Mouse (Mus musculus): ENCODE results near the gene Ripor3.
"Not testable (repeated sequence)": the region's sequence is repeated elsewhere in the genome, so short reads cannot be mapped to it uniquely, and the experiment has no call there.

Gene Ripor3

DNA sequence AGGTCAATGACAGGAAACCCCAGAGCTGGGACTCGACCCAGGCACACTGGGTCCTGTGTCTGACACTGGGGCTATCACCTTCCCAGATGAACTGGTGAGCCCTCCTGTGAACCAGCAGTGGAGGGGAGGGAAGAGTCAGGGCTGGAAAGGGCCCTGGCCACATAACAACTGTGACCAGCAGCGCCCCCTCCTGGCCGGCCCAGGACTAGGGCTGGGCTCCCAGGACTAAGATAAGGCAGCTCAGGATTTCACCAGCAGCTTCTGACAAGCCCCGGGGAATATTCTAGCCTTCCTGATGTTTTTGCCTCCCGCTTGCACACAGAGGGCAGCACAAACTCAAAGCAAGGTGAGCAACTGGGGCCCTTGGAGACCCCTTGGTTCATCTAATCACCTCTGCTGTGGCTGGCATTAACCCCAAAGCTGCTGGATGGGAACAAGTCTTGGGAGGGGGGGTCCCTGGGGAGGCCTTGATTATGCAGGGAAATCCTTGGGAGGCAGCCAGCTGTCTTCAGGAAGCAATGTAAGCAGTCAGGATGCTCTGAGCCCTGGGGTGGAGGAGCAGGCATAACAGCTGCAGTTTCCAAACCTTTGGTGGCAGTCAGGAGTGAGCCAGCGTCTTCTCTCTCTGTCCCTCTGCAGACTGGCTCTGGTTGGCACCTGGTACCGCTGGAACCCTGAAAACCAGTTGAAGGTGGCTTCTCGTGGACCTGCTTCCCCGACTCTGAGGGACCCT, at the start of gene Ripor3:
Ripor3 (minus strand) TSS at position 683 of the 733 bp plus-strand sequence.
- peak; percentile 76 for DNase-seq (ENCODE audit: low read depth, low spot score)

DNA sequence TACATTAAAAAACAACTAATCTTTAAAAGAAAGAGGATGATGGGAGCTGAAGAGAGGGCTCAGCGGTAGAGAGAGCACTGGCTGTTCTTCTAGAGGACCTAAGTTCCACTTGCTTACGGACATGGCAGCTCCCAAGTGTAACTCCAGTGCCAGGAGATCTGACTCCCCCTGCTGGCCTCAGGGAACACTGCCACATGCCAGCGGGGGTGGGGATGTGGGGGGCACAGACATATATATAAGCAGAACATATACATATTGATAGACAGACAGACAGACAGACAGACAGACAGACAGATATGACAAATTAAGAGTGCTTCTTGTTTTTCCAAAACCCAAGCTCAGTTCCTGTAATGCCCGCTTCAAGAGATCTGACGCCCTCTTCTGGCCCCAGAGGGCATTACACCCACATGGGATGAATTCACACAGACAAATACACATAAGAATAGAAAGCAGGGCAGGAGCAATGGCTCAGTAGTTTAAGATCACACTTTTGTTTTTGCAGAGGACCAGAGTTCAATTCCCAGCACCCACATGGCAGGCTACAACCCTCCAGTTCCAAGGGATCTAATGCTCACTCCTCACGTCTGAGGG, 48.9 kb upstream of the Ripor3 start:
- DNase-seq (ENCODE audit: low read depth, low spot score) = no peak

GRCm38 (mm10) chr2:168058488-168059199, 48.2 kb upstream of the Ripor3 start:
- no peak for DNase-seq (ENCODE audit: low read depth, low spot score)

DNA sequence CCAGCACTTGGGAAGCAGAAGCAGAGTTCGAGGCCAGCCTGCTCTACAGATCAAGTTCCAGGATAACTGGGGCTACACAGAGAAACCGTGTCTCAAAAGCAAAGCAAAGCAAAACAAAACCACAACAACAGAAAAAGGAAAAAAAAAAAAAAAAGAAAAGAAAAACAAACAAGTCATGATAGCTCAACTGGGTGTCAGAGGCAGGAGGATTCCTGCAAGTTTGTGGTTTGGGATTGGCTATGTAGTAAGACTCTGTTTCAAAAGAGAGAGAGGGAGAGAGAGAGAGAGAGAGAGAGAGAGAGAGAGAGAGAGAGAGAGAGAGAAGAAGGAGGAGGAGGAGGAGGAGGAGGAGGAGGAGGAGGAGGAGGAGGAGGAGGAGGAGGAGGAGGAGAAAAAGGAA, 47.5 kb upstream of the Ripor3 start:
- DNase-seq (ENCODE audit: low read depth, low spot score) = not testable (repeated sequence)

GRCm38 (mm10) chr2:168056666-168056933, 46.2 kb upstream of the Ripor3 start:
- no peak for DNase-seq (ENCODE audit: low read depth, low spot score)

DNA sequence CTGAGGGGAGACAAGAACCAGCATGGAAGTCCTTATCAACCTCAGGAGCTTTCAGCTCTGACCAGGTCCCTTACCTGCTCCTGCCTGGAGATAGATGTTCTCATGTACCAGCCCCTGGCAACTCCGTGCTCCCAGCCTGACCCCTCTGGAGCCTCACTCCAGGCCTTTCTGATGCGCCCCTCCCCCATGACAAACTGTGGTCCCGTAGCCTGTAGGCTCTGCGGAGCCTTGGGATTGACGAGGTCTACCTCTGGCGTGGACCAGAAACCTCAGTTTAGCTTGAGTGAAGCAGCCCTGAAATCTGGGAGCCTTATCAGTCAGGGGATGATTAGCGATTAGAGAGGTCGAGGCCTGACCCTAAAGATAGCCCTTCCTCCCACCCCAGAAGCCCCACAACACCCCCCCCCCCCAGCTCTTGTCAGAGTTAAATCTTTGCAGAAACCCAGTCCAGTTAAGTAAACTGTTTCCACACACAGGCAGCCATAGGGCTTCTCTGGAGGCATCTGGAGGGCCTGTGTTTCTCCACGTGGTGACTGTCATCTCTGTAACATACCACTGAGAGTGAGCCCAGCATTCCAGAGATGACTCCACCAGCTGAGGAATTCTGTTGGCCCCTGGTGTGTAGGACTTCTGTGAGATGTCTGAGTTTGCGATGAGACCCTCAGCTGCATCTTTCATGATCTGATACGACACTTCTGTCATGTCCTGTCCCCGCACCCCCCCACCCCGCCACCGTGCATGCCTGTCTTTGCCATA, 45.7 kb upstream of the Ripor3 start:
- DNase-seq (ENCODE audit: low read depth, low spot score) = peak; percentile 71

DNA sequence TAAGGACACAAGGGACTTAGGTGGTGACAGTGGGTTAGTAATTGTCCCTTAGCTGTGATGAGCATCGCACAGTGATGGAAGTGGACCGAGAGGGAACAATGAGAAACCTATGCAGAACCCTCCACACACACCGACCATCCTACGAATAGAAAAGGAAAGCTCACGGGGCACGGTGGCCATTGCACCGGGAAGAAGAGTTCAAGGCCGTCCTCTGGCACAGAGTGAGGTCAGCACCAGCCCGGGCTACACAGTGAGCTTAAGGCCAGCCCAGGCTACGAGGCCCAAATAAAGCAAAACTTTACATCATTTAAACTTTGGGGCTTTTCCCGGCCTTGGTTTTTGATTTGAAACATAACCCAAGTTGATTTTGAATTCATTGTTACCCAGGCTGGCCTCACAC, 43.7 kb upstream of the Ripor3 start:
- no peak for DNase-seq (ENCODE audit: low read depth, low spot score)

DNA sequence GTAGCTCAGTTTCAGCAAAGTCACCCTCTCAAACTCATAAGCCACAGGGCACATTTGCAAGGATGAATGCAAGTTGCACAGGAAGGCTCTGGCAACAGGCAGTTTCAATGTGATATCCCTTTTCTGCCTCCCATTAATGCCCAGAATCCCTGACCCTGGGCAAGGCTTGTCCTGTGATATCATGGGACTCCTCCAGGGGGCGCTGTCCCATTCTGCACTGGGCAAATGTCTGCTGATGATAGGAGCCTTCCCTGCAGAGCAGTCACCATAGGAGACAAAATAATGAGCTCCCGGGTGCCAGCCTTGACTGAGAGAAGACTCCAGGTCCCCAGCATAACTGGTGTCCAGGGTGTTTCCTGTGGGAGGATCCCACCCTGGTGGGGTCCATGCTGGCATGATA, 42.3 kb upstream of the Ripor3 start:
- DNase-seq (ENCODE audit: low read depth, low spot score) = no peak

DNA sequence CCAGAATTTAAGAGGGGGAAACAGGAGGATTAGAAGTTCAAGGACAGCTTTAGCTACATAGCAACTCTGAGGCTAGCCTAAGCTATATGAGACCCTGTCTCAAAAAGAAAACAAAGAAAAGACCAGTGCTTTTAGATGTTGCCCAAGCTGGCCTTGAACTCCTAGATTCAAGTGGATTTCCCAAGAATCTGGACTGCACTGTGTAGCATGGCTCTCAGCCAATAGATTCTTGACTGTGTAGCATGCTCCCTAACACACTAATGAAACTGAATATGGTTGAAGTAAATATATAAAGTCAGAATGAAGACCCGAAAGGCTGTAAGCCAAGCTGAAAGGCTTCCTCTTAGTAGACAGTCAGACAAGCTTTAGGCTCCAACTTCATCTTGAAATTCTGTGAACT, 41.7 kb upstream of the Ripor3 start:
- no peak for DNase-seq (ENCODE audit: low read depth, low spot score)

- no peak for DNase-seq (ENCODE audit: low read depth, low spot score)
These were observed 39.9 kb upstream of the Ripor3 start for GRCm38 (mm10) chr2:168050000-168050942.

GRCm38 (mm10) chr2:168049002-168049635, 38.7 kb upstream of the Ripor3 start:
- no peak for DNase-seq (ENCODE audit: low read depth, low spot score)

DNA sequence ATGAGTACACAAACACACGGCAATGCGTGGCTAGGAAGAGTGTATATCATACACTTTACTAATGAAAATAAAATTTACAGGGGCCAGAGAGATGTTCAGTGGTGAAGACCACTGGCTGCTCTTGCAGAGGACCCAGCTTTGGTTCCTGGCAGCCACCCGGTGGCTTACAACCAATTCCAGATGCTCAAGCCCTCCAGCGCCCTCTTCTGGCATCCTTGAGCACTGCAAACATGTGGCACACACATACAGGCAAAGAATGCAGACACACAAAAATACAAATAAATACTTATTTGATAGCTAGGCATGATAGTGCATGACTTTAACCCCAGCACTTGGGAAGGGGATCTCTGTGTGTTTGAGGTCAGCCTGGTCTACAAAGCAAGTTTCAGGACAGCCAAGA, 36.0 kb upstream of the Ripor3 start:
- no peak for DNase-seq (ENCODE audit: low read depth, low spot score)

- DNase-seq (ENCODE audit: low read depth, low spot score) = no peak
These were observed 35.4 kb upstream of the Ripor3 start for GRCm38 (mm10) chr2:168045771-168046170.

GRCm38 (mm10) chr2:168045357-168045756, 34.9 kb upstream of the Ripor3 start:
- no peak for DNase-seq (ENCODE audit: low read depth, low spot score)

DNA sequence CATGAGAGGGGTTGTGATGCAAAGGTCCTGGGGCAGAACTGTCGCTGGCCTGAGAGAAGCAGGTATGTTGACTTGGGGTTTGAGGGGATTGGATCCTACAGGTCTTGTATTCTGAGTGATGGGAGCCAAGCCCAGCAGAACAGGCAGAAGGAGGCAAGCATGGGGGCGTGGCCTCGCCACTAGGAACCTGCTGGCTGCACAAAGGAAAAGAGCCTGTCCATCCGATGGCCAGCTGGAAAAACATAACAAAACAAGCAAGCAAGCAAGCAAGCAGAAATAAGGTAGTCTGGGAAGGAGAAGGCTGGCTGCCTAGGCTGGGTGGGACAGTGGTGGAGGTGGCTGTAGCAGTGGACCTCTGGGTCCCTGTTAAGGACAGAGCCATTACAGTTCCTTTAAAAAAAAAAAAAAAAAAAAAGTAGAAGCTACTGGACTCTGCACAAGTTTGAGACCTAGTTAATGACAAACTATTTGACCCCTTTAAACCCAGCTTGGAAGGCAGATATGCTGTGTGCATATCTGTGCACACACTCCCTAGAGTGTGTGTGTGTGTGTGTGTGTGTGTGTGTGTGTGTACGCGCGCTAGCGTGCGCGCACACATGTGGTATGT, 34.4 kb upstream of the Ripor3 start:
- no peak for DNase-seq (ENCODE audit: low read depth, low spot score)

GRCm38 (mm10) chr2:168042019-168042418, 31.6 kb upstream of the Ripor3 start:
- DNase-seq (ENCODE audit: low read depth, low spot score) = no peak

GRCm38 (mm10) chr2:168040751-168041150, 30.3 kb upstream of the Ripor3 start:
- no peak for DNase-seq (ENCODE audit: low read depth, low spot score)

DNA sequence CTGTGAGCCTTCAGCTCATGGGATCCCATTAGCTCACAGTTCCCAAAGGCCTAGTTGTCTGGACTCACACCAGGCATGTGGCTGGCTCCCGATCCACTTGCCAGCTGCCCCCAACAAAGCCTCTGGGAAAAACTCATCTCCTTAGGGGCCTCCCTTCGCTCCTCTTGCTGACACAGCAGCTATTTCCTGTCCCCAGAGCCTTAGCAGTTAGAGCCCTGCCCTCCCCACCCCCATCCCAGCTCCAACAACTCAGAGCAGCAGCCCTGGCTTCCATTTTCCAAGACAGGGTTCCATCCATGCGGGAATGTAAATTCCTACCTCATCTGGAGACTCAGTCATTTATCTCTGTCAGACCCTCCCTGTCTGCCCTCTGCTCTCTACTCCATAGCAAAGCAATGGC, 26.6 kb upstream of the Ripor3 start:
- DNase-seq (ENCODE audit: low read depth, low spot score) = peak; percentile 54

DNA sequence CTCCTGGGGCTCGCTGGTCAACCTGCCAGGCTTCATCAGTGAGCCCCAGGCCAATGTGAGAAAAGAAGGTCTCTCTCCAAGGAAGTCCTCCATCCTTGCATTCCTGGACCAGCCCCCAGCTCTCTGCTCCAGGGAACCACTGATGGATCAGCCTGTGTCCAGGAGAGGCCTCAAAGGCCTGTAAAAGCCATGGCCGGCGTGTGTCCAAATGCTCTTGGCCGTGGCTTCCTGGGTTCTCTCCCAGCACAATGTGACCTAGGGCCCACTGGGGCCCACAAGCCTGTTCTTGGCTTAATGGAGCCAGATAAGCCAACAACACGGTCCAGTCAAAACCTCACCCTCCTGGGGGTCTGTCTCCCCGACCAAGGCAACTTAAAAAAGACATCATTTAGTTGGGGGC, 25.5 kb upstream of the Ripor3 start:
- DNase-seq (ENCODE audit: low read depth, low spot score) = no peak

- no peak for DNase-seq (ENCODE audit: low read depth, low spot score)
These were observed 23.5 kb upstream of the Ripor3 start for GRCm38 (mm10) chr2:168033905-168034304.
